Mouse (Mus musculus) ES-Bruce4 (cell line): ENCODE results near the gene Elf5. TPM values are rescaled to one million over a fixed set of nuclear protein-coding genes. Genes with fewer than 3 reads are reported as not detected.

Source experiments
- H3K27ac ChIP-seq: 2 replicates; pipeline ENCODE4 v1.5.1; 2012; ENCODE audit warnings: low read length, inconsistent platforms; ENCODE audit not compliant: insufficient read depth
- H3K27me3 ChIP-seq: 2 replicates; pipeline ENCODE4 v1.6.1; 2012; ENCODE audit warnings: mild to moderate bottlenecking, low read length, inconsistent platforms; ENCODE audit not compliant: control insufficient read depth, poor library complexity, insufficient read depth, severe bottlenecking
- H3K36me3 ChIP-seq: 2 replicates; pipeline ENCODE4 v1.6.1; 2012; ENCODE audit warnings: inconsistent platforms, mild to moderate bottlenecking, low read length, moderate library complexity; ENCODE audit not compliant: control insufficient read depth, poor library complexity, insufficient read depth, severe bottlenecking
- H3K4me1 ChIP-seq: one replicate; pipeline ENCODE4 v1.8.1; 2011; ENCODE audit warnings: low read length; ENCODE audit not compliant: control insufficient read depth, insufficient read depth
- H3K4me3 ChIP-seq: 2 replicates; pipeline ENCODE4 v1.5.1; 2011; ENCODE audit warnings: low read depth, mild to moderate bottlenecking, low read length
- H3K9ac ChIP-seq: 2 replicates; pipeline ENCODE4 v1.6.1; 2012; ENCODE audit warnings: low read depth, mild to moderate bottlenecking, inconsistent platforms; ENCODE audit not compliant: poor library complexity, severe bottlenecking
- H3K9me3 ChIP-seq: replicated peaks from 2 replicates; pipeline ENCODE4 v1.6.1; 2012; ENCODE audit warnings: mild to moderate bottlenecking, low read length, inconsistent platforms; ENCODE audit not compliant: control insufficient read depth, poor library complexity, insufficient read depth, severe bottlenecking
- CTCF ChIP-seq: IDR thresholded peaks from one replicate; pipeline ENCODE4 v1.8.1; 2011; ENCODE audit warnings: low read depth, low read length
- EP300 ChIP-seq: IDR thresholded peaks from 2 replicates; pipeline ENCODE4 v1.6.1; 2011; ENCODE audit warnings: low read depth, low read length; ENCODE audit not compliant: insufficient read depth
- POLR2A ChIP-seq: IDR thresholded peaks from one replicate; pipeline ENCODE4 v1.8.1; 2011; ENCODE audit warnings: low read length; ENCODE audit not compliant: insufficient read depth
- polyA plus RNA-seq: library from polyadenylated mRNA; stranded (reverse); fragments of >200 nt; gene quantifications from 2 replicates; pipeline ENCODE4 v1.2.4, GENCODE M21; 2011; ENCODE audit warnings: low read depth; ENCODE audit not compliant: missing spikeins, insufficient read depth, insufficient read length

Gene Elf5
- polyA plus RNA-seq, 1 experiment = not detected

GRCm38 (mm10) chr2:103439710-103440109 lies 28.2 kb downstream of the Elf5 start:
- Histone ChIP-seq H3K9me3 (no peaks in the 10 kb centered on the region), H3K27ac (no peak overlapping the region), H3K27me3 (no peaks in the 10 kb centered on the region), H3K4me1 (no peaks in the 10 kb centered on the region), H3K4me3 (no peak overlapping the region), H3K9ac (no peak overlapping the region), H3K36me3 (no peaks in the 10 kb centered on the region)
- no peak for TF ChIP-seq POLR2A
- no peak for TF ChIP-seq EP300
- peak; percentile 75 for TF ChIP-seq CTCF

- H3K36me3 ChIP-seq = no peaks in the 10 kb centered on the region
- no peaks in the 10 kb centered on the region for H3K4me1 ChIP-seq
- H3K4me3 ChIP-seq = no peak overlapping the region
- H3K27me3 ChIP-seq = no peaks in the 10 kb centered on the region
- H3K27ac ChIP-seq = no peak overlapping the region
- H3K9ac ChIP-seq = no peak overlapping the region
- peak; percentile 29 for TF ChIP-seq CTCF
- no peak for TF ChIP-seq EP300
- no peaks in the 10 kb centered on the region for H3K9me3 ChIP-seq
Measured at GRCm38 (mm10) chr2:103445776-103446175, 34.3 kb downstream of the Elf5 start.

- Histone ChIP-seq H3K36me3 (no peaks in the 10 kb centered on the region), H3K4me1 (no peaks in the 10 kb centered on the region), H3K27ac (no peak overlapping the region), H3K9ac (no peak overlapping the region), H3K9me3 (no peaks in the 10 kb centered on the region), H3K27me3 (no peaks in the 10 kb centered on the region), H3K4me3 (no peak overlapping the region)
- TF ChIP-seq POLR2A = no peak
- TF ChIP-seq EP300 = no peak
- TF ChIP-seq CTCF = no peak
Measured at GRCm38 (mm10) chr2:103446326-103446725, 34.8 kb downstream of the Elf5 start.

- Histone ChIP-seq H3K27me3 (no peaks in the 10 kb centered on the region), H3K27ac (no peak overlapping the region), H3K36me3 (peaks cover 6% of the 10 kb centered on the region; the same call in 1 of the 2 replicates), H3K4me1 (no peaks in the 10 kb centered on the region), H3K9ac (no peak overlapping the region), H3K4me3 (no peak overlapping the region), H3K9me3 (no peaks in the 10 kb centered on the region)
- TF ChIP-seq POLR2A = no peak
- TF ChIP-seq EP300 = no peak
- TF ChIP-seq CTCF = no peak
Measured at GRCm38 (mm10) chr2:103448947-103449560, 37.6 kb downstream of the Elf5 start.

- Histone ChIP-seq H3K4me3 (no peak overlapping the region), H3K4me1 (no peaks in the 10 kb centered on the region), H3K27me3 (no peaks in the 10 kb centered on the region), H3K36me3 (peaks cover 11% of the 10 kb centered on the region), H3K9me3 (no peaks in the 10 kb centered on the region), H3K27ac (no peak overlapping the region), H3K9ac (no peak overlapping the region)
- TF ChIP-seq CTCF (no peak), POLR2A (no peak), EP300 (no peak)
Measured at GRCm38 (mm10) chr2:103449813-103450212, 38.3 kb downstream of the Elf5 start.

- TF ChIP-seq CTCF (no peak), POLR2A (no peak), EP300 (no peak)
Measured at GRCm38 (mm10) chr2:103450267-103450666, 38.8 kb downstream of the Elf5 start.

More at GRCm38 (mm10) chr2:103450267-103450666, 38.8 kb downstream of the Elf5 start:
- no peaks in the 10 kb centered on the region for H3K4me1 ChIP-seq
- no peak overlapping the region for H3K4me3 ChIP-seq
- no peaks in the 10 kb centered on the region for H3K27me3 ChIP-seq
- H3K9me3 ChIP-seq = no peaks in the 10 kb centered on the region
- peaks cover 16% of the 10 kb centered on the region for H3K36me3 ChIP-seq
- H3K9ac ChIP-seq = no peak overlapping the region
- no peak overlapping the region for H3K27ac ChIP-seq
